Mouse (Mus musculus) midbrain, embryonic 16.5 days (tissue): ENCODE data around the gene Ep400. TPM values are rescaled to one million over a fixed set of nuclear protein-coding genes. Genes with fewer than 3 reads are reported as not detected.
A peak's percentile ranks its signal among the peaks of the same experiment; 100 is the strongest.

Experiments used
- ATAC-seq: fragments of 200-750 bp; cut with Nextera tagmentation; 2 replicates; pipeline ENCODE4 v1.8.0; 2017; ENCODE audit warnings: moderate TSS enrichment
- H3K27ac ChIP-seq: fragments of 300-500 bp; sonication (generic); 2 replicates; pipeline ENCODE4 v1.5.1; 2014; ENCODE audit warnings: mild to moderate bottlenecking, low read length, mixed read lengths
- H3K27me3 ChIP-seq: fragments of 300-500 bp; sonication (generic); 2 replicates; pipeline ENCODE4 v1.6.1; 2014; ENCODE audit warnings: low read depth, low read length, mixed read lengths; ENCODE audit not compliant: control insufficient read depth, insufficient read depth
- H3K36me3 ChIP-seq: fragments of 300-500 bp; sonication (generic); 2 replicates; pipeline ENCODE4 v1.6.1; 2014; ENCODE audit warnings: mild to moderate bottlenecking, low read length, moderate library complexity, mixed read lengths; ENCODE audit not compliant: control insufficient read depth, insufficient read depth
- H3K4me1 ChIP-seq: fragments of 300-500 bp; sonication (generic); 2 replicates; pipeline ENCODE4 v1.6.1; 2014; ENCODE audit warnings: mild to moderate bottlenecking, low read length, mixed read lengths; ENCODE audit not compliant: control insufficient read depth, insufficient read depth
- H3K4me2 ChIP-seq: fragments of 300-500 bp; sonication (generic); 2 replicates; pipeline ENCODE4 v1.6.1; 2014; ENCODE audit warnings: mild to moderate bottlenecking, low read length, mixed read lengths
- H3K4me3 ChIP-seq: fragments of 300-500 bp; sonication (generic); 2 replicates; pipeline ENCODE4 v1.5.1; 2014; ENCODE audit warnings: low read depth, mild to moderate bottlenecking, low read length, moderate library complexity, mixed read lengths
- H3K9ac ChIP-seq: fragments of 300-500 bp; sonication (generic); 2 replicates; pipeline ENCODE4 v1.6.1; 2014; ENCODE audit warnings: low read depth, low read length, mixed read lengths
- H3K9me3 ChIP-seq: fragments of 300-500 bp; sonication (generic); replicated peaks from 2 replicates; pipeline ENCODE4 v1.6.1; 2014; ENCODE audit warnings: mild to moderate bottlenecking, low read length, mixed read lengths; ENCODE audit not compliant: control insufficient read depth, poor library complexity, severe bottlenecking
- WGBS: fragments of 180-500 bp; shearing (Covaris S2); extraction: QIAGEN DNeasy Blood & Tissue Kit; methylation state at CpG from one replicate; pipeline ENCODE4 v1.1.7; 2014; 5-methylcytosine and 5-hydroxymethylcytosine counted together
- polyA plus RNA-seq: library from polyadenylated mRNA; unstranded; fragments of >200 nt; fragmentation: Nextera tagmentation; extraction: Ambion mirVana; gene quantifications from 2 replicates; pipeline ENCODE4 v1.2.1, GENCODE M21; 2015

The Ep400 gene
- polyA plus RNA-seq, 1 experiment from 2014 or later = 51.6 TPM

DNA sequence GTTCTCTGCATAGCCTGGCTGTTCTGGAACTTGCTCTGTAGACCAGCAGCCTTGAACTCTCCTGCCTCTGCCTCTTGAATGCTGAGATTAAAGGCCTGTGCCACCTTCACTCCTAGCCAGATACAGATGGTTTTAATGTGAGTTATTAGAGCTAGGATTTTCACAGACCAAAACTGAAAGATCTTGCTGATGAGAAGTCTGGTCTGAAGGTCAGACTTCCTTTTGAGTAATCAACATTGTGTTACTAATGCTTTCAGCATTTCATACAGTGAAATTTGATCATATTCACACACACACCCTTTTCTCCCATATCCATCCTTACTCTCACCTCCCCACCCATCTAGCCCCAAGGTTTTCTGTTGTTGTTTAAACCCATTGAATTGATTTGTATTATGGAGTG, 110.8 kb downstream of the Ep400 start:
- no peak for ATAC-seq
- Histone ChIP-seq H3K9me3 (no peaks in the 10 kb centered on the region), H3K4me3 (no peak overlapping the region), H3K4me2 (no peak overlapping the region), H3K36me3 (peaks cover 38% of the 10 kb centered on the region), H3K27ac (no peak overlapping the region), H3K27me3 (no peaks in the 10 kb centered on the region), H3K4me1 (no peaks in the 10 kb centered on the region), H3K9ac (no peak overlapping the region)

DNA sequence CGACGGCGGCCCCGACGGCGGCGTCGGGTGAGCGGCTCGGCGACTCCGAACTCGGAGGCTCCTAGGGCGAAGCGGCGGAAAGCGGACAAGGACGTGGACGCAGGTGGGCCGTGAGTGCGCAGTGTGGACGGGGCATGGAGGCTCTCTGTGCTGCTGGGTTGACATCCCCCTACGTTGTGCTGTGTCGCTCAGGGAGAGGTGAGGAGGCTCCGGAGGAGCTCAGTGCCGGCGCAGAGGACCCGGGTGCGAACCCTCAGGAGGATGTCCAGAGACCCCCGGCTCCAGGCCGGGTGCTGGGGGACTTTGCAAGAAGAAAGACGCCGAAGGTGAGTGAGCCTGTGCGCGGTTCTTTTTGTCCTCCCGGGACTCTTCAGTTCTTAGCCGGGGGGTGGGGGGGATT, 116.8 kb downstream of the Ep400 start:
- Histone ChIP-seq H3K9ac (peak overlapping the region; percentile 91), H3K4me2 (peak overlapping the region; percentile 95), H3K4me3 (peak overlapping the region; percentile 97), H3K27me3 (no peaks in the 10 kb centered on the region), H3K9me3 (no peaks in the 10 kb centered on the region), H3K36me3 (peaks cover 36% of the 10 kb centered on the region), H3K27ac (peak overlapping the region; percentile 66), H3K4me1 (peaks cover 12% of the 10 kb centered on the region)
- ATAC-seq = peak; percentile 68
- 1% methylated on average over 35 of the region's 37 CpGs for WGBS

DNA sequence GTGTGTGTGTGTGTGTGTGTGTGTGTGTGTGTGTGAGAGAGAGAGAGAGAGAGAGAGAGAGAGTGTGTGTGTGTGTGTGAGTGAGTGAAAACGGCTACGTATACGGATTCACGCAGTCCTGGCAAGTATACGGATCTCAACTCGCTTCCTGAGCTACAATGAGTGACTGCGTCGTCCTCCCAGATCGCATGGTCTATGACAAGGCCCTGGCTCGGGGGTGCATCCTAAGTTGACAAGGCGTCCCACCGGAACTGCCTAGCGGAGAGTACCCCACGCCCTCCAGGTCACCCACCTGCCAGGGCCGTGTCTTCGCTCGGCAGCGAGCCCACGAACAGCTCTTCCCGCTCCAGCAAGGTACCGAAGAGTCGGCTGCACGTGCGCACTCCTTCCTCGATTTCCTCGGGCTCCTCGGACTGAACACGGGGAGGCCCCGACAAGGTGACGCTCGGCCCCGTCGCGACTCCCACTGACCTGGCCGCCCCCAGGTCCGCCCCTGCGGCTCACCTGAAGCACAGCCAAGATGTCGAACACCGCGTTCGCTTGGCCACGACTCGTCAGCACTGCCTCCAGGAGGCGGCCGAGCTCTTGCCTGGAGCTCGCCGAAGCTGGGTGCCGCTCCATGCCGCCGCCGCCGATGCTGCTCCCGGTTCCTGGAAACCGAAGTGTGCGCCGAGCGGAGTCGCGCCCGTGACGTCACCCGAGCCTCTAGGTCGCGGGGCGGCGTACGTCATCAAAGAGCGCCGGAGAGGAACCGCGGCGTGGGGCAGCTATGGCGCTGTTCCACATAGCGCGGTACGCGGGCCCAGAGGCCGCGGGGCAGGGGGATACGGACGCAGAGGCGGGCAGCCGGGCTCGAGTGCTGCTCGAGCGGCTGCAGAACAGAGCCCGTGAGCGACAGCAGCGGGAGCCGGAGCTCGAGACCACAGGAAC, 117.5 kb downstream of the Ep400 start, which contains the start of the genes Noc4l and Ddx51:
Gene Noc4l, minus strand, starts transcription at position 699 of the 930 bp plus-strand sequence.
Gene Ddx51, plus strand, starts transcription at position 733 of the 930 bp plus-strand sequence.
- H3K36me3 ChIP-seq = peaks cover 38% of the 10 kb centered on the region
- peak within 1 kb of the TSS; percentile 97 for H3K4me3 ChIP-seq
- H3K27me3 ChIP-seq = no peaks in the 10 kb centered on the region
- no peaks in the 10 kb centered on the region for H3K9me3 ChIP-seq
- peak within 1 kb of the TSS; percentile 91 for H3K9ac ChIP-seq
- WGBS = under 1% methylated on average over 91 of the region's 91 CpGs
- H3K27ac ChIP-seq = peak within 1 kb of the TSS; percentile 66
- H3K4me1 ChIP-seq = peaks cover 12% of the 10 kb centered on the region
- peak within 1 kb of the TSS; percentile 95 for H3K4me2 ChIP-seq
- peak; percentile 84 for ATAC-seq

DNA sequence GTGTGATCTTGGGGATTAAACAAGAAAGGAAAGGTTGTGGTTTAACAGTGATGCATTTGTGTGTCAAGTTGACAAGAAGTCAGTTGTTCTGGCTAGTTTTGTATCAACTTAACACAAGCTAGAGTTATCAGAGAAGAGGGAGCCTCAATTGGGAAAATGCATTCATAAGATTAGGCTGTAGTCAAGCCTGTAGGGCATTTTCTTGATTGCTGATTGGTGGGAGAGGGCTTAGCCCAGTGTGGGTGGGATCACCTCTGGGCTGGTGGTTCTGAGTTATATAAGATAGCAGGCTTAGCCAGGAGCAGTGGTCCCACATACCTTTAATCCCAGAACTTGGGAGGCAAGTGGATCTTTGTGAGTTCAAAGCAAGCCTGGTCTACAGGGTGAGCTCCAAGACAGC, 124.1 kb downstream of the Ep400 start:
- H3K9ac ChIP-seq = no peak overlapping the region
- no peak for ATAC-seq
- no peaks in the 10 kb centered on the region for H3K27me3 ChIP-seq
- H3K4me2 ChIP-seq = no peak overlapping the region
- no peak overlapping the region for H3K4me3 ChIP-seq
- H3K27ac ChIP-seq = no peak overlapping the region
- H3K4me1 ChIP-seq = no peaks in the 10 kb centered on the region
- peaks cover 23% of the 10 kb centered on the region for H3K36me3 ChIP-seq
- 0 out of 2 replicates have a peak, but pooled peaks cover 2% of the 10 kb centered on the region for H3K9me3 ChIP-seq

DNA sequence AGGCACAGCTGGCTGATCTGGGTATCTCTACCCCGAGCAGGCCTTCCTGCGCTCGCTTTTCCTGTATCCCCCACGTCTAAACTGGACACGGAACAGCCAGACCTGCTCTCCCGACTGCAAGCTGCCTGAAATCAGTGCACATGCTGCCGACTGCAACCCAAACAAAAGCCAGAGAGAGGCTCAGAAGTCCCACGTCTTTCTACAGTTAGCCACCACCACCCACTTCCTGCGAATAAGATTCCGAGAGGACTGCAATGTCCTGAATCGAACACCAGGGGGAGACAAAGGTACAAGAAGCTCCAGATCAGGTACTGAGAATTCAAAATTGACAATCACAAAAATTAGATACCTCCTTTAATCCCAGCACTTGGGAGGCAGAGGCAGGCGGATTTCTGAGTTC, 131.1 kb downstream of the Ep400 start:
- Histone ChIP-seq H3K27me3 (no peaks in the 10 kb centered on the region), H3K9ac (no peak overlapping the region), H3K27ac (no peak overlapping the region), H3K36me3 (no peaks in the 10 kb centered on the region), H3K4me3 (no peak overlapping the region), H3K4me1 (no peaks in the 10 kb centered on the region), H3K9me3 (no peaks in the 10 kb centered on the region), H3K4me2 (peak overlapping the region; percentile 23; the same call in 1 of the 2 replicates)
- WGBS = 28% methylated on average over 12 of the region's 12 CpGs
- ATAC-seq = 0 out of 2 replicates have a peak, but pooled peaks have one; percentile 8

DNA sequence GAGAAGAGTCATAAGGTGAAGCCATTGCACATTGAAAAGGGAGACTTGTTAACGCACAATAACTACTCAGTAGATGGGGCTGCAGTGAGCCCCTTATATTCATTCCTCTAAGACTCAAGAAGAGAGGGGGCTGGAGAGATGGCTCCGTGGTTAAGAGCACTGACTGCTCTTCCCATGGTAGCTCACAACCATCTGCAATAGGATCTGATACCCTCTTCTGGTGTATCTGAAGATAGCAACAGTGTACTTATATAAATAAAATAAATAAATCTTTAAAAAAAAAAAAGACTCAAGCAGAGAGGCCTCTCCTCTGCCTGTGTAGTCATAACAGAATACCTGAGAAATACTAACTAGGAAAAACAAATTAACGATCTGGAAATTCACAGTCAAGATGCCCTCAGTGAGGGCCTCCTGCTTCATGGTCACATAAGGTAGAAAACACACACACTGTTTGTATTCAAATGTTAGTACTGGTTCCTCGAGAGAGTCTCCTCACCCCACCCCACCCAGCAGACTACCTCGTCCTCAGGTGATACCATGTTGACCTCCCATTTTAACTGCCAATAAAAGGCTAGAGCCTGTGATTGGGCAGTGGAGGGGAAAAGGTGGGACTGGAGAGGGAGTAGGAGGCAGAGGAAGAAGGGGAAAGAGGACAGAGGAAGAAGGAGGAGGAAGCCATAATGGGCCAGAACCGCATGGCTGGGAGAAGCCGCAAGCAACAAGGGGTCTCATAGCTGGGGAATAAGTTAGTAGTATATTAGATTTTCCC, 132.0 kb downstream of the Ep400 start:
- Histone ChIP-seq H3K36me3 (no peaks in the 10 kb centered on the region), H3K9me3 (no peaks in the 10 kb centered on the region), H3K4me3 (no peak overlapping the region), H3K27me3 (no peaks in the 10 kb centered on the region; the same call in 1 of the 2 replicates), H3K9ac (no peak overlapping the region), H3K4me2 (no peak overlapping the region), H3K27ac (no peak overlapping the region), H3K4me1 (no peaks in the 10 kb centered on the region)
- WGBS = 81% methylated on average over 7 of the region's 7 CpGs
- no peak for ATAC-seq

DNA sequence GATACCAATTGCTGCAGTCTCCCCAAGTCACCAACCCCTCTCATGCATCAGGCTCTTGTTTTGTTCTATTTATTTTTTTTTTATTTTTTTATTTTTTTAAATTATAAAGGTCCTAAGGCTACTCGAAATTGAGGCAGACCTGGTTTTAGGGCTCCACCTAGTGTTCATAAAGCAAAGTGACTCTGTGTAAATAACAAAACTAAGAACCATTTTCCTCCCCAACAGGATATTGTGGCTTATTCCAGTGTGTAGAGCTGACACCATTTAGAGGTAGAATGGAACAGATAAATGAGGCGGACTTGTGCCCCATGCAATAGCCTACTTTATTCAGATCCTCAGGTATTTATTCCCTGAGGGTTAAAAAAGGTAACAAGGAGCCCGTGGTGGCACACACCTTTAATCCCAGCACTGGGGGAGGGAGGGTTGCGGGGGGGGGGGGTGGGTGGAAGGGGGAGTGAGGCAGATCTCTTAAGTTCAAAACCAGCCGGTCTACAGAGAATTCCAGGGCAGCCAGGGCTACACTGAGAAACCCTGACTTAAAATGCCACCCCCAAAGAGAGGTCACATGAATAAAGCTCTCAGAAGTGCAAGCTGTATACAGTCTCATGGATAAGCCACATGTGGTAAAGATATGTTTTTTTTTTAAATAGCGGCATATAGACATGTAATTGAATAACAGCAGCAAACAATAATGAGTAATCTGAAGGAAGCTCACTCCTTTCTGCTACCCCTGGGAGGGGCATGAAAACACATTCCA, 134.4 kb downstream of the Ep400 start:
- no peaks in the 10 kb centered on the region; the same call in 1 of the 2 replicates for H3K27me3 ChIP-seq
- peak; percentile 56; the same call in 1 of the 2 replicates for ATAC-seq
- H3K36me3 ChIP-seq = no peaks in the 10 kb centered on the region
- WGBS = 38% methylated on average over 6 of the region's 6 CpGs
- no peak overlapping the region for H3K9ac ChIP-seq
- no peaks in the 10 kb centered on the region for H3K9me3 ChIP-seq
- H3K4me3 ChIP-seq = no peak overlapping the region
- H3K4me2 ChIP-seq = no peak overlapping the region
- no peak overlapping the region for H3K27ac ChIP-seq
- no peaks in the 10 kb centered on the region for H3K4me1 ChIP-seq

DNA sequence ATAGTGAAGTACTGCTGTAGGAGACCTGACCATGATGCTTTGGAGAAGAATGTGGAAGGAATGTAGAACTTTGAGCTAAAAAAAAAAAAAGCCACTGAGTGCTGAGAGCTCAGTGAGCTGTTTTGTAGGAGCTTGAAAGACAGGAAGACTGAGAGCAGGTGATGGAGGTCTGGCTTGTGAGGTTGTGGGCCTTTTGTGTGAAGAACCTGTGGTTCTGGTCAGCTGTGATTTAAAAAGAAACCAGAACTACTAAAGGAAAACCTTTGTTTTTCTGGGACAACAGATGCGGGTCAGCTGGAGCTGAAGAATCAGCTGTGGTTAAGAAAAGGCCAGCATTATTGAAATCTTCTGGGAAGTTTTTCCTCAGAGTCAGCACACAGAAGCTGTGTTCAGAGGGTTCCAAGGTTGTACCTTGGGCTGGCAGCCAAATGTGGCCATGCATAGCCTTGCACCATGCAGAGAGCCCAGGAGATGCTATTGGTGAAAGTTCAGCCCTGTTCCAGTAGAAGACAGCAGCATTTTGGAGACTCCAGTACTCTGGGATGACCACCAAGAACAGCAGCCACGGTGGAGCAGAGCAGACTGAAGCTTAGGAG, 140.9 kb downstream of the Ep400 start:
- H3K4me3 ChIP-seq = no peak overlapping the region
- H3K27me3 ChIP-seq = no peaks in the 10 kb centered on the region; the same call in 1 of the 2 replicates
- no peak for ATAC-seq
- no peak overlapping the region for H3K4me2 ChIP-seq
- no peak overlapping the region for H3K9ac ChIP-seq
- no peaks in the 10 kb centered on the region for H3K9me3 ChIP-seq
- no peaks in the 10 kb centered on the region for H3K36me3 ChIP-seq
- H3K27ac ChIP-seq = no peak overlapping the region
- H3K4me1 ChIP-seq = no peaks in the 10 kb centered on the region
- 83% methylated on average over 2 of the region's 2 CpGs for WGBS
